Mouse (Mus musculus): ENCODE data around the gene Lamp3.
"Not testable (repeated sequence)": the region's sequence is repeated elsewhere in the genome, so short reads cannot be mapped to it uniquely, and the experiment has no call there.

Gene Lamp3

DNA sequence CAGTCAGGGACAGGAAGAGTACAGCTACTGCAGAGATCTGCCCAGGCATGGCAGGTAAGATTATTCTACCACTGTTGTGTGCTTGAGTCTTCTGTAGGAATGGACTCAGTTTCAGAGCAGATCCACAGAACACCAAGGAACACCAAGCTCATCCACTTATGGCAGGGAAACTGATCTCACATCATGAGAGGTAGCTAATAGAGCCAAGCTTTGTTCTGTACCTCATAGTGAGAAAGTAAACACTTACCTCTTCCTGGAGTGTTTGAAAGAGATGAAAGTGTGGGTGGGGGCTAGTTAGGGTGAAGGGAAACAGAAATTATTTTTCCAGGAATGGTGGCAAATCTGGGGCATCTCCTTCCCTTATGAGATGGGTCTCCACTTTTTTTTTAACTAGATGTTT lies at the start of gene Lamp3:
Gene Lamp3 (minus strand): TSS at position 160 of the 400 bp plus-strand sequence.
- DNase-seq = no peak

DNA sequence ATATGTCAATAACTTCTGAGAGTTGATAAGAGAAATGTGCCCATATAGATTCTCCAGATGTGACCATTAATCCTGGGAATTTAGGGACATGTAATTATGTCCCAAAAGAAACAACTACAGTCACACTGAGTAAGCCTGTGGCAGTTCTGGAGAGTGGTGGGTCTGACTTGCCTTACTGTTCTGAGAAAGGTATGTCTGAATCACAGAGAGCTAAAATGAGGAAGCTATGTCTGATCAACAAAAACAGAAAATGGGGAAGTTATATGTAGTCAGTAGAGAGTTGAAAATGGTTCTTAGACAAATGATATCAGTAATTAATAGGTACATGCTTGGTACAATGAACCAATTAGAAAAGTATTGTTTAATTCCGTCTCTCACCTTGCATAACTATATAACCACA lies 26.7 kb upstream of the Lamp3 start:
- no peak for DNase-seq

DNA sequence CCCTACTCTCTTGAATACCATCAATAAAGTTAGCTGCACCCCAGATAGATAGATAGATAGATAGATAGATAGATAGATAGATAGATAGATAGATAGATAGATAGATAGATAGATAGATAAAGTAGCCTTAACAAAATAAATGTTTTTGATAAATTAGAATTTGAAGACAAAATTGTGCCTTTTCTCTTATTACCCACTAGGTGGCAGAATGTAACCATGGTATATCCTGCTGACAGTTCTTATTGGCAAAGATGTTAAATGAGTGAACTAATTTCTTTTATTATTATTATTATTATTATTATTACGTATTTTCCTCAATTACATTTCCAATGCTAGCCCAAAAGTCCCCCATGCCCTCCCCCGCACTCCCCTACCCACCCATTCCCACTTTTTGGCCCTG lies 18.0 kb upstream of the Lamp3 start:
- not testable (repeated sequence) for DNase-seq

DNA sequence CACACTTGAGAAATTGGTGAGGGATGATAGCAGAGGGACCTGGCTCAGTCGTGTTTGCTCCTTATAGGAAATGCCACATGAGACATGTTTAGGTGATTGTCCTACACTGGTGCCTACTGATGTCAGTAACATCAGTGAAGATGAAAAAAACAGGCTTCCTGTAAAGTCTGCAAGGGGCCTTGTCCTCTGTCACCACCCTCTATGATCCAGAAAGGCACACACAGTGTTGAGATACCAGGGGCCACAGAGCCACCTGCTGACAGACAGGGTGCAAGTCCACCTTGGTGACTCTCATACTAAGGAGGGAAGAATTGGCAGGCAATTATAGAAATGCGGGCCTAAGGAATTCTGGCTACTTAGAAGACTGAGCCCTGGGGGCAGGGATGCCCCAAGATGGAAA lies 14.8 kb upstream of the Lamp3 start:
- DNase-seq = no peak

DNA sequence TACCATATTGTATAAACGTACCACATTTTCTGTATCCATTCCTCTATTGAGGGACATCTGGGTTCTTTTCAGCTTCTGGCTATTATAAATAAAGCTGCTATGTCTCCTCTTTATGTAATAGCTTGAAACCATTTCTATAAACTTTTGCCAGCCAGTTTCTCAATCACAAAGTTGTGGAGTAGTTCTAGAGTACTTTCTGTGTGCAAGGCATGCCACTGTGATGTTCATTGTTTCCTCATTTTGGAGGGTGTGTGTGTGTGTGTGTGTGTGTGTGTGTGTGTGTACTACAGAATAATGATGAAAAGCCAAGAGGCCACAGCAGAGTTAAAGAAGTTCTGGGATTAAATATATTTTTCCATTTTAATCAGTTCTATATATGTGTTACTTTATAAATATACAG lies 1.2 kb upstream of the Lamp3 start:
- DNase-seq = no peak

DNA sequence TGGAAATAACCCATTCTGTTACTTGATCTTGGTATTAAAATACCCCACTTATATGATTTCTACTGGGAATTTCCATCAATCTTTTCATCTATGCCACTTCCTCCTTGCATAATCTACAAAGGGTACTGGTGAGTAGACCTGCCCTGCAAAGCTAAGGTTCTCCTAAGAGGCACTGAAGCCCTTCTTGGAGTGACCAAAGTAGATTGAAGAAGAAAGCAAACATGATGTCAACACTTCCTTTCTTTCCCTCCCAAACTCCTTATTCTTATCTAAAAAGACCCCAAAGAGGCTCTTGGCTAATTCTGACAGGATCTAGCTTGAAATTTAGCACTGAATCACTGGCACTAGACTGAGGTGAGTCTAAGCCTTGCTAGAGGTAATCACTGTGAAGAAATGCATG lies 7.0 kb downstream of the Lamp3 start:
- DNase-seq = no peak

DNA sequence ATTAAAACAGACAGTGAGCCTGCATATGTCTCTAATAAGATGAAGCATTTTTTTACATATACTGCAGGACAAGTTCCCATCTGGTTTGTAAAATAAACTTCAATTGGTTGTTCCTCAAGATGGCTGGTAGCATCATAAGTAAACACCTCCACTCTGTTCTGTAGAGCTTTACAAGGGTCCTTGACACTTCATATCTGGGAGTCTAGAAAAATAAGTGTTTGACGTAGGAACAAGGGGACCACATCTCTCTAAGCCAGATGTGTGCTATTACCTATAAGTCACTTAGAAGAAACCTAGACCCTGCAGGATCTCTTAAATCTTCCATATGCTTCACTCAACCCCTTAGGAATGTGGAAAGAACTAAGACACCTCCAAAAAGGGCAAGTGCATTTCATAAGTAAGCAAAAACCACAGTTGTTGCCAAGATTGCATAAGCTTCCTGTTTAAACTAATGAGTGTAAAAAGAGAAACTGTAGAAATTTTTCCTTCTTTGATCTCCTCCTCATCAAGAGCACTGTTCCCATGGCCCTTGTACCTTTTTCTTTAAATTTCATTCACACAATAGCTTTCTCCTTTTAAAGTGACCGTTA lies 35.3 kb downstream of the Lamp3 start:
- no peak for DNase-seq

DNA sequence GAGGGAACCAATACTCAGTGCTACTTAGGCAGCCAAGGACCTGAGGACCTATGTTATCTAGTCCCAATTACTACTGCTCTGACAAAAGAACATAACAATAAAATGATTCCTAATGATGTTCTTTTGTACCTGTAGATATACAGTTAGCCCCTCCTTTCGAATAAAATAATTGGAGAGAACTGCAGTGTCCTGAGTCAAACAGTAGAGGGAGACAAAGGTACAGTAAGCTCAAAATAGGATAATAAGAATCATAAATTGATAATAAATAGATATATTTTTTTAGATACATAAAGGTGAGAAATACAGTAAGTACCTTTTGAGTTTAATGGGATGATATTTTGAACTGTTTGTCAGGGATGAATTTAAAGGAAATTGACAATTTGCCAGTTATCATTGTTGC lies 39.9 kb downstream of the Lamp3 start:
- no peak for DNase-seq

DNA sequence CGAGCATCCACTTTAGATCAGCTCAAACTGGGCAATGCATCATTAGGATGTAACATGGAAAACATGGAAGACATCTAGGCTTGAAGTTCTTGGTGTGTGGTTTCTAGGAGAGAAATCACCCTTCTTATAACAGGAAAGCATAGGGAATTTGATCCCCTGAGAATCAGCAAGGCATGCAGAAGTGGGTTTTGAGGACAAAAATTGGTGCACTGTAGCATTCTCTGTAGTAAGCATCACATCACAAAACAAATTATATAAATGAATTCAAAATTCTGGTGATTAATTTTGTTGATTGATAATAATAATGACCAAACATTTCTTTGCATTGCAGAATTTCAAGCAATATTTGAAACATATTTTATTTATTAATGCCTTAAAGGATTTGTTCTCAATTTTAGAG lies 76.4 kb downstream of the Lamp3 start, which contains the start of gene Olfr171:
Gene Olfr171 (minus strand): TSS at position 101 of the 400 bp plus-strand sequence.
- no peak for DNase-seq

DNA sequence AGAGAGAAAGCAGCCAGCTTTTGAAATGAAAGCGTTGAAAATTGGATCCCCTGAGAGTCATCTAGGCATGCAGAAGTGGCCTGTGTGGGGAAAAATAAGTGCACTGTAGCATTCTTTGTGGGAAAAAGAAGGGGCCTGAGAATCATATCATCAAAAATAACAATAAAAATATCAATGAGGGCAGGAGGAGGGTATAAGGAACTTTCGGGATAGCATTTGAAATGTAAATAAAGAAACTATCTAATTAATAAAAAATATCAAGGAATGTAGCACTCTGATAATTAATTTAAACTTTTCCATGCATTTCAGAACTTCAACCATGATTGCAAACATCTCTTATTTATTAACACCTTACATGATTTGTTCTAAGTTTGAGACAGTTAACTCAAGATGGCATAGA lies 94.4 kb downstream of the Lamp3 start, which contains the start of gene Olfr170:
Gene Olfr170 (minus strand): TSS at position 101 of the 400 bp plus-strand sequence.
- DNase-seq = not testable (repeated sequence)

Data from cerebellum, postnatal 36 days (tissue).